Mouse (Mus musculus) retina, postnatal 1 day (tissue): Measurements from ENCODE around the gene Agap3.
A peak's percentile ranks its signal among the peaks of the same experiment; 100 is the strongest.

Experiments
- DNase-seq: peaks from one replicate; pipeline ENCODE4 v3.0.0-alpha.2; 2012

Agap3 gene

GRCm38 (mm10) chr5:24433993-24434392 lies 18.0 kb upstream of the Agap3 start:
- DNase-seq = no peak

- no peak for DNase-seq
Measured at GRCm38 (mm10) chr5:24441187-24441586, 10.8 kb upstream of the Agap3 start.

GRCm38 (mm10) chr5:24442029-24442428 lies 9.9 kb upstream of the Agap3 start:
- no peak for DNase-seq

- DNase-seq = no peak
Measured at GRCm38 (mm10) chr5:24443204-24443603, 8.8 kb upstream of the Agap3 start.

GRCm38 (mm10) chr5:24443927-24444326 lies 8.1 kb upstream of the Agap3 start:
- DNase-seq = no peak

GRCm38 (mm10) chr5:24444746-24445427 lies 7.1 kb upstream of the Agap3 start, which contains the start of gene Fastk:
Gene Fastk (minus strand): TSS chr5:24445287.
- peak; percentile 96 for DNase-seq

- DNase-seq = no peak
Measured at GRCm38 (mm10) chr5:24445428-24446080, 6.4 kb upstream of the Agap3 start.

GRCm38 (mm10) chr5:24446630-24447029 lies 5.3 kb upstream of the Agap3 start:
- no peak for DNase-seq

- DNase-seq = peak; percentile 85
Measured at GRCm38 (mm10) chr5:24447624-24448298, 4.2 kb upstream of the Agap3 start, which contains the start of gene Tmub1. Gene Tmub1 (minus strand): TSS chr5:24447854.

- peak; percentile 93 for DNase-seq
Measured at GRCm38 (mm10) chr5:24451264-24452029, 530 bp upstream of the Agap3 start.

- peak; percentile 62 for DNase-seq
Measured at GRCm38 (mm10) chr5:24452691-24453233, 785 bp downstream of the Agap3 start.

GRCm38 (mm10) chr5:24453283-24453984 lies 1.5 kb downstream of the Agap3 start:
- peak; percentile 84 for DNase-seq

- no peak for DNase-seq
Measured at GRCm38 (mm10) chr5:24453985-24454303, 2.0 kb downstream of the Agap3 start.

GRCm38 (mm10) chr5:24455076-24455475 lies 3.1 kb downstream of the Agap3 start:
- no peak for DNase-seq

GRCm38 (mm10) chr5:24455613-24456012 lies 3.6 kb downstream of the Agap3 start:
- DNase-seq = no peak

- peak; percentile 57 for DNase-seq
Measured at GRCm38 (mm10) chr5:24466762-24467161, 14.8 kb downstream of the Agap3 start.

- peak; percentile 85 for DNase-seq
Measured at GRCm38 (mm10) chr5:24470600-24470999, 18.6 kb downstream of the Agap3 start.

- no peak for DNase-seq
Measured at GRCm38 (mm10) chr5:24472884-24473619, 21.1 kb downstream of the Agap3 start.

GRCm38 (mm10) chr5:24474025-24474722 lies 22.2 kb downstream of the Agap3 start:
- DNase-seq = peak; percentile 40

GRCm38 (mm10) chr5:24474723-24475261 lies 22.8 kb downstream of the Agap3 start:
- DNase-seq = peak; percentile 52
